Mouse (Mus musculus) liver, postnatal 0 days (tissue): ENCODE measurements at regions not wholly inside any gene's neighbourhood (a gene's known extent, or its start where the extent isn't known, plus 50 kb on each side); places are given as distances from the start of the nearest gene placed in this dataset.

Experiments used
- CTCF ChIP-seq: sonication (generic); IDR thresholded peaks from 2 replicates; pipeline ENCODE4 v1.5.1; 2016; ENCODE audit warnings: antibody characterized with exemption, low read depth
- EP300 ChIP-seq: IDR thresholded peaks from 2 replicates; pipeline ENCODE4 v1.6.1; 2016; ENCODE audit warnings: antibody characterized with exemption, low read depth, mild to moderate bottlenecking

GRCm38 (mm10) chr14:71092626-71093326 is 493.1 kb upstream of the Fam160b2 start:
- TF ChIP-seq CTCF (no peak), EP300 (no peak)
